Mouse (Mus musculus): ENCODE results near the gene Bag2. TPM values are rescaled to one million over a fixed set of nuclear protein-coding genes. Genes with fewer than 3 reads are reported as not detected.

Bag2 gene
- total and polyA plus RNA-seq, 3 experiments = 74.2 to 88.8 TPM; not detected in 1

DNA sequence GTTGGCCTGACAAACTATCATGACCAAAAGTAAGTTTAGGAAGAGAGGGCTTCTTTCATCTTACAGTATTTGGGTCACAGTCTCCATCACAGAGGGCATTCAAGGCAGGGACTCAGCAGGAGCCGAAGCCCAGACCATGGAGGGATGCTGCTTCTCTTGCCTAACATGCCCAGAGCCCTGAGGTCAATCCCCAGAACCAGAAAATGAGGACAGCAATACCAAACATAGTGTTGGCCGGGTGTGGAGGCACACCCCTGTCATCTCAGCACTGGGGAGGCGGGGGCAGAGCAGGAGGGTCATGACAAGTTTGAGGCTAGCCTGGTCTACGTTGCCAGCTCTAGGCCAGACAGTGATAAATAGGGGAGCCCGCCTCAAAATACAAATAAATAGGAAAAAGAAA, 32.5 kb downstream of the Bag2 start:
- Histone ChIP-seq H3K4me1 (ENCODE audit: control insufficient read depth in 1 of 2, insufficient read depth in 2 of 2, low read length in 2 of 2) (peaks cover 4% of the 10 kb centered on the region in 2 experiments; a peak in 2 of 4 replicates), H3K9ac (ENCODE audit: control insufficient read depth, low read depth, low read length, poor library complexity, severe bottlenecking) (no peak overlapping the region), H3K79me2 (ENCODE audit: control insufficient read depth, insufficient read depth, low read length, poor library complexity) (peaks cover 6% of the 10 kb centered on the region), H3K27ac (ENCODE audit: control insufficient read depth, low read depth, low read length) (no peak overlapping the region), H3K27me3 (ENCODE audit: control insufficient read depth in 1 of 2, insufficient read depth in 2 of 2, low read length in 2 of 2) (no peaks in the 10 kb centered on the region), H3K4me3 (ENCODE audit: control insufficient read depth in 1 of 2, insufficient read depth in 1 of 2, low read depth in 2 of 2, low read length in 2 of 2) (no peak overlapping the region), H3K9me3 (replicated peaks; ENCODE audit: insufficient read depth, low read length) (no peaks in the 10 kb centered on the region), H3K36me3 (ENCODE audit: control insufficient read depth in 1 of 2, insufficient read depth in 2 of 2, low read length in 2 of 2) (peaks cover 4 to 6% of the 10 kb centered on the region in 2 experiments)
- no peak for DNase-seq (ENCODE audit: low read depth, low spot score)
- TF ChIP-seq NELFE (IDR thresholded peaks at IDR 0.05; ENCODE audit: low read depth, low read length) (no peak), ZNF384 (IDR thresholded peaks at IDR 0.05; ENCODE audit: low read depth, low read length) (no peak)

- Histone ChIP-seq H3K27me3 (ENCODE audit: control insufficient read depth in 1 of 2, insufficient read depth in 2 of 2, low read length in 2 of 2) (no peaks in the 10 kb centered on the region), H3K79me2 (ENCODE audit: control insufficient read depth, insufficient read depth, low read length, poor library complexity) (peaks cover 9% of the 10 kb centered on the region), H3K9me3 (replicated peaks; ENCODE audit: insufficient read depth, low read length) (no peaks in the 10 kb centered on the region), H3K36me3 (ENCODE audit: control insufficient read depth in 1 of 2, insufficient read depth in 2 of 2, low read length in 2 of 2) (peaks cover 4 to 6% of the 10 kb centered on the region in 2 experiments), H3K27ac (ENCODE audit: control insufficient read depth, low read depth, low read length) (no peak overlapping the region), H3K4me1 (ENCODE audit: control insufficient read depth in 1 of 2, insufficient read depth in 2 of 2, low read length in 2 of 2) (peaks cover 4 to 5% of the 10 kb centered on the region in 2 experiments; a peak in 3 of 4 replicates), H3K4me3 (ENCODE audit: control insufficient read depth in 1 of 2, insufficient read depth in 1 of 2, low read depth in 2 of 2, low read length in 2 of 2) (no peak overlapping the region), H3K9ac (ENCODE audit: control insufficient read depth, low read depth, low read length, poor library complexity, severe bottlenecking) (no peak overlapping the region)
- DNase-seq (ENCODE audit: low read depth, low spot score) = no peak
- no peak for TF ChIP-seq POLR2AphosphoS2 (IDR thresholded peaks at IDR 0.05; ENCODE audit: low read length)
- TF ChIP-seq CHD2 (IDR thresholded peaks at IDR 0.05; ENCODE audit: low read length) = no peak
- no peak for TF ChIP-seq NELFE (IDR thresholded peaks at IDR 0.05; ENCODE audit: low read depth, low read length)
- no peak for TF ChIP-seq MXI1 (IDR thresholded peaks at IDR 0.05; ENCODE audit: low read depth, low read length)
- TF ChIP-seq HCFC1 (IDR thresholded peaks at IDR 0.05; ENCODE audit: low read depth, low read length) = no peak
Observed at GRCm38 (mm10) chr1:33724516-33724915, 33.1 kb downstream of the Bag2 start.

DNA sequence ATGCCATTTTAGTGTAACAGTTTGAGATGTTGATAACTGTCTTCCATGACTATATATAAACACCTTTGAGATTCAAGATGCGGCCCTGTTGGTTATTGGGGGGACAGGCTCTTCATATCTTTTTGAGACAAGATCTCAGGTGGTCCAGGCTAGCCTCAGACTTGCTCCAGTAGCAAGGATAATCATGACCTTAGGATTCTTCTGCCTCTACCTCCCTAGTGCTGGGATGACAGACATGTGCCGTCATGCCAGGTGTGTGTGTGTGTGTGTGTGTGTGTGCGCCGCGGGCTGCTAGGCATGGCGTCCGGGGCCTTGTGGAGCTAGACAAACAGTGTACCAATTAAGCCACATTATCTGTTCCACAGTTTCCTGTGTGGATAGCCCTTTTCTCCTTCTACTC, 36.6 kb downstream of the Bag2 start:
- DNase-seq (ENCODE audit: low read depth, low spot score) = no peak
- TF ChIP-seq ZMIZ1 (IDR thresholded peaks at IDR 0.05; ENCODE audit: low read depth, low read length) (no peak), TBP (IDR thresholded peaks at IDR 0.05; ENCODE audit: low read depth, low read length) (no peak), CTCF (IDR thresholded peaks at IDR 0.05 in 2 of 3, conservative IDR thresholded peaks at IDR 0.05 in 1 of 3; ENCODE audit: control insufficient read depth in 1 of 3, insufficient read depth in 1 of 3, low read depth in 2 of 3, low read length in 3 of 3, poor library complexity in 1 of 3, severe bottlenecking in 1 of 3) (no peak), HCFC1 (IDR thresholded peaks at IDR 0.05; ENCODE audit: low read depth, low read length) (no peak), ZKSCAN1 (IDR thresholded peaks at IDR 0.05; ENCODE audit: low read depth, low read length) (no peak), MAFK (IDR thresholded peaks at IDR 0.05; ENCODE audit: borderline replicate concordance, low read depth, low read length) (no peak), KAT2A (conservative IDR thresholded peaks at IDR 0.05; ENCODE audit: low read depth, low read length) (no peak), RCOR1 (IDR thresholded peaks at IDR 0.05; ENCODE audit: low read depth, low read length) (no peak), ZC3H11A (IDR thresholded peaks at IDR 0.05; ENCODE audit: low read depth, low read length) (no peak), CHD1 (IDR thresholded peaks at IDR 0.05; ENCODE audit: low read depth, low read length) (no peak), ETS1 (IDR thresholded peaks at IDR 0.05; ENCODE audit: low read depth, low read length) (no peak), MYB (IDR thresholded peaks at IDR 0.05; ENCODE audit: low read depth, low read length) (no peak), USF1 (IDR thresholded peaks at IDR 0.05; ENCODE audit: low read depth, low read length) (no peak), GATA1 (IDR thresholded peaks at IDR 0.05; ENCODE audit: low read depth, low read length) (no peak), MYC (IDR thresholded peaks at IDR 0.05; ENCODE audit: low read depth, low read length) (no peak), MXI1 (IDR thresholded peaks at IDR 0.05; ENCODE audit: low read depth, low read length) (no peak), E2F4 (IDR thresholded peaks at IDR 0.05; ENCODE audit: borderline replicate concordance, low read depth, low read length) (no peak), POLR2AphosphoS2 (IDR thresholded peaks at IDR 0.05; ENCODE audit: low read length) (no peak)
- peaks cover 9% of the 10 kb centered on the region for H3K79me2 ChIP-seq (ENCODE audit: control insufficient read depth, insufficient read depth, low read length, poor library complexity)
- no peaks in the 10 kb centered on the region for H3K9me3 ChIP-seq (replicated peaks; ENCODE audit: insufficient read depth, low read length)
- peaks cover 5 to 8% of the 10 kb centered on the region in 2 experiments; a peak in 3 of 4 replicates for H3K4me1 ChIP-seq (ENCODE audit: control insufficient read depth in 1 of 2, insufficient read depth in 2 of 2, low read length in 2 of 2)
- H3K27me3 ChIP-seq (ENCODE audit: control insufficient read depth in 1 of 2, insufficient read depth in 2 of 2, low read length in 2 of 2) = peaks cover 0 to under 1% of the 10 kb centered on the region in 2 experiments; a peak in 1 of 4 replicates
- peaks cover 4 to 6% of the 10 kb centered on the region in 2 experiments for H3K36me3 ChIP-seq (ENCODE audit: control insufficient read depth in 1 of 2, insufficient read depth in 2 of 2, low read length in 2 of 2)
- no peak overlapping the region for H3K27ac ChIP-seq (ENCODE audit: control insufficient read depth, low read depth, low read length)
- peak overlapping the region in 1 of 2 experiments; percentile 60; a peak in 1 of 4 replicates for H3K4me3 ChIP-seq (ENCODE audit: control insufficient read depth in 1 of 2, insufficient read depth in 1 of 2, low read depth in 2 of 2, low read length in 2 of 2)
- no peak overlapping the region for H3K9ac ChIP-seq (ENCODE audit: control insufficient read depth, low read depth, low read length, poor library complexity, severe bottlenecking)

All from MEL (cell line).